Mouse (Mus musculus): ENCODE data around the gene Ccdc173. TPM values are rescaled to one million over a fixed set of nuclear protein-coding genes. Genes with fewer than 3 reads are reported as not detected.

Ccdc173 gene
- total and polyA plus RNA-seq, 2 experiments from 2014 or later: 1.2 to 2.8 TPM

DNA sequence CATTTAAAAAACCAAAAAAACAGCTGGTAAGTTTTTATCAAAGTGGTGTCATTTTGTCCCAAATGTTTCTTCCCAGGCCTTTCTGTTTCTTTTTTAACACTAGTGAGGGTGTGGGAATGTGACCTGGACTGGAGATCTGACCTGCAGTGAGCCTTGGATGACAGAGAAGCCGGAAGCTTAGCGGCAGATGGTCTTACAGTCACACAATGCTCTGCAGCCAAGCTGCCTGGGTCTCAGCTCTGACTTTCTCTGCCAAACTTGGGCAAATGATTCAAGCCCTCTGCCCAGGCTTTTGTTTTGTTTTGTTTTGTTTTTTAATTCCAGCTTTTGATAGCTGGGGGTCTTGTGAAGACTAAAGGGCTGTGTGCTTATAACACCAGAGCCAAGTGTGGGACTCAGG, 37.0 kb upstream of the Ccdc173 start:
- no peak for TF ChIP-seq CTCF (IDR thresholded peaks at IDR 0.05; ENCODE audit: low read depth)
- H3K4me3 ChIP-seq (ENCODE audit: low read depth, low read length): no peak overlapping the region
- no peak overlapping the region for H3K9ac ChIP-seq
- no peaks in the 10 kb centered on the region for H3K9me3 ChIP-seq (ENCODE audit: low read length)
- DNase-seq: peak; percentile 18
- H3K36me3 ChIP-seq (ENCODE audit: insufficient read depth): peaks cover 34% of the 10 kb centered on the region
- 38% methylated on average over 2 of the region's 2 CpGs for WGBS
- H3K27ac ChIP-seq (ENCODE audit: low read depth, low read length): no peak overlapping the region
- no peak for ATAC-seq
- H3K4me2 ChIP-seq (ENCODE audit: low read depth): no peak overlapping the region
- H3K4me1 ChIP-seq (ENCODE audit: insufficient read depth): peaks cover 33% of the 10 kb centered on the region
- no peaks in the 10 kb centered on the region for H3K27me3 ChIP-seq (ENCODE audit: insufficient read depth, low read length)

GRCm38 (mm10) chr2:69825898-69826297, 36.5 kb upstream of the Ccdc173 start:
- Histone ChIP-seq H3K9ac (no peak overlapping the region), H3K4me1 (ENCODE audit: insufficient read depth) (peaks cover 33% of the 10 kb centered on the region), H3K4me3 (ENCODE audit: low read depth, low read length) (no peak overlapping the region), H3K27ac (ENCODE audit: low read depth, low read length) (peak overlapping the region; percentile 29; the same call in 1 of the 2 replicates), H3K36me3 (ENCODE audit: insufficient read depth) (peaks cover 29% of the 10 kb centered on the region), H3K9me3 (ENCODE audit: low read length) (no peaks in the 10 kb centered on the region), H3K4me2 (ENCODE audit: low read depth) (no peak overlapping the region), H3K27me3 (ENCODE audit: insufficient read depth, low read length) (no peaks in the 10 kb centered on the region)
- 67% methylated on average over 10 of the region's 10 CpGs for WGBS
- no peak for TF ChIP-seq CTCF (IDR thresholded peaks at IDR 0.05; ENCODE audit: low read depth)
- ATAC-seq (no peak), DNase-seq (no peak)

- Histone ChIP-seq H3K27me3 (ENCODE audit: insufficient read depth, low read length) (no peaks in the 10 kb centered on the region), H3K9me3 (ENCODE audit: low read length) (no peaks in the 10 kb centered on the region), H3K4me3 (ENCODE audit: low read depth, low read length) (peak overlapping the region; percentile 89), H3K4me1 (ENCODE audit: insufficient read depth) (peaks cover 33% of the 10 kb centered on the region), H3K27ac (ENCODE audit: low read depth, low read length) (peak overlapping the region; percentile 98), H3K9ac (peak overlapping the region; percentile 95), H3K36me3 (ENCODE audit: insufficient read depth) (0 out of 2 replicates have a peak, but pooled peaks cover 7% of the 10 kb centered on the region), H3K4me2 (ENCODE audit: low read depth) (peak overlapping the region; percentile 67)
- TF ChIP-seq CTCF (IDR thresholded peaks at IDR 0.05; ENCODE audit: low read depth): no peak
- 2% methylated on average over 45 of the region's 45 CpGs for WGBS
- peak; percentile 82 for ATAC-seq
- peak; percentile 79 for DNase-seq
These were observed 33.8 kb upstream of the Ccdc173 start for GRCm38 (mm10) chr2:69823129-69823677.

DNA sequence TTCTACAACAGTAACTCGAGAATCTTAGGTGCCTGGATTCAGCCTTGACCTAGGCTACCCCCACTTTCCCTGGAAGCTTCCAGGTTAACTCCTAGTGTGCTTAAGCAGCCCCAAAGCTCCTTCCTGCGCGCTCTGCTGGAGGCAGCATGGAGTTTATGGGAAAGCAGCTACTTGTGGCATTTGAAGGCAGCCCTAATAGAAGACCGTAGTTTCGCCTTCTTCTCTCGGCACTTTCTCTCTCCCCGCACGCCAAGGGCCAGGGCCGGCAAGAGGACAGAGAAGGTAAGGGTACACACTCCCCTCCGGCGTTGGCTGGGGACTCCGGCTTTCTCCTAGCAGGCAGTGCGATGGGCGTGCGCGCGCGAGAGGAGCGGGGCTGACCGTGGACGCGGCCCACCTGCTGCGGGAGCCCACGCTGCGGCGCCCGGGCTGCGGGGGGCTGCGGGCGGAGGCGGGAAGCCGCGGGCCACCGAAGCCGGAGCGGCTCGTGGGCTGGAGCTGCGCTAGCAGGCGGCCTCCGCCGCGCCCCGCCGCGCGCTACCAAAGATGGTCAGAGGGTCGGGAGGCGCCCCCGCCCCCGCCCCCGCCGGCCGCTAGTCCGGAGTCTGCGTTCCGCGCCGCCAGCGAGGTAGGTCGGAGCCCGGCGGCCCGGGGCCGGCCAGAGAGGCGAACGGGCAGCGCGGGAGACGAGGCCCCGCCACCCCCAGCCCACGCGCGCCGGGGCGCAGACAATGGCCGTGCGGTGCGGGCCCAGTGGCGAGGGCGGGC, 33.2 kb upstream of the Ccdc173 start:
- peak overlapping the region; percentile 67 for H3K4me2 ChIP-seq (ENCODE audit: low read depth)
- H3K9ac ChIP-seq: peak overlapping the region; percentile 95
- under 1% methylated on average over 50 of the region's 80 CpGs for WGBS
- H3K4me3 ChIP-seq (ENCODE audit: low read depth, low read length): peak overlapping the region; percentile 89
- TF ChIP-seq CTCF (IDR thresholded peaks at IDR 0.05; ENCODE audit: low read depth): peak; percentile 54
- DNase-seq (peak; percentile 75), ATAC-seq (peak; percentile 81)
- H3K27ac ChIP-seq (ENCODE audit: low read depth, low read length): peak overlapping the region; percentile 98
- H3K4me1 ChIP-seq (ENCODE audit: insufficient read depth): peaks cover 33% of the 10 kb centered on the region
- H3K9me3 ChIP-seq (ENCODE audit: low read length): no peaks in the 10 kb centered on the region
- no peaks in the 10 kb centered on the region for H3K27me3 ChIP-seq (ENCODE audit: insufficient read depth, low read length)
- 0 out of 2 replicates have a peak, but pooled peaks cover 7% of the 10 kb centered on the region for H3K36me3 ChIP-seq (ENCODE audit: insufficient read depth)

DNA sequence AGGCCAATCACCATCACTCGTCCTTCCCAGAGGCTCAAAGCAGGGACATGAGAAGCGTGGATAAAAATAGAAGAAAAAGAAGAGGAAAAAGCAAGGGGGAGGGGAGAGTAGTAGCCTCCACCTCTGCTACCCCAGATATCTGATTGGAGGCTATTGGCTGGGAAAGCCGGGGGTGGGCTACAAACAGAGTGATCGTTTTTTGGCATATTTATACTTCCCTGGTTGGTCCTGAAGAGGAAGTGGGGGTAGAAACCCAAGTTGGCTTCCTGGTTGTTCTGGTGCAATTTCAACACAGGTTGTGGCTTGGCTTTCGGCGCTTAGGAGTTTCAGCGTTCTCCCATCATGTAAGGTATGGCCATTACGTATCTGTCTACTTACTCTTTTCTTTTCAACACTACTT, 32.3 kb upstream of the Ccdc173 start, which contains the start of gene Klhl23:
Gene Klhl23 (plus strand): TSS at position 234 of the 400 bp plus-strand sequence.
- H3K4me1 ChIP-seq (ENCODE audit: insufficient read depth): peaks cover 33% of the 10 kb centered on the region
- no peaks in the 10 kb centered on the region for H3K9me3 ChIP-seq (ENCODE audit: low read length)
- H3K4me3 ChIP-seq (ENCODE audit: low read depth, low read length): peak within 1 kb of the TSS; percentile 89
- ATAC-seq: no peak
- no peak for DNase-seq
- H3K36me3 ChIP-seq (ENCODE audit: insufficient read depth): 0 out of 2 replicates have a peak, but pooled peaks cover 7% of the 10 kb centered on the region
- H3K27ac ChIP-seq (ENCODE audit: low read depth, low read length): peak within 1 kb of the TSS; percentile 98
- 19% methylated on average over 8 of the region's 8 CpGs for WGBS
- peak within 1 kb of the TSS; percentile 95 for H3K9ac ChIP-seq
- no peak for TF ChIP-seq CTCF (IDR thresholded peaks at IDR 0.05; ENCODE audit: low read depth)
- H3K27me3 ChIP-seq (ENCODE audit: insufficient read depth, low read length): no peaks in the 10 kb centered on the region
- H3K4me2 ChIP-seq (ENCODE audit: low read depth): peak within 1 kb of the TSS; percentile 67

DNA sequence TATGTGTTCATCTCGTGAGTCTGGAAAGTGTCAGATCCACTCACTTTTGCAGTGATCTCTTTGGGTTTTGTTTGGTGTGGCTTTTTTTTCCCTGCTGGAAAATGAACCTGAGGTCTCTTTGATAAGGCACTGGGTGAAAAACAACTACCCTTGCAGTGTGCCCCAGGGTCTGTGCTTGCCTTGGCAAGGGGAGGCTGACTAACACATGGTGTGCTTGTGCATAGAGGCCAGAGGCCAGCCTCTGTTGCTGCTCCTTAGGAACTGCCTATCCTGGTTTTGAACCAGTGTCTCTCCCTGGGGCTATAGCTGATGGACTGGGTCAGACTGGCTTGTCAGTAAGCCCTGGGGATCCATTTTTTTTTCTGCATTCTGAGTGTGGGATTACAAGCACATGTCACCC, 30.8 kb upstream of the Ccdc173 start:
- Histone ChIP-seq H3K9ac (no peak overlapping the region), H3K4me2 (ENCODE audit: low read depth) (no peak overlapping the region), H3K27ac (ENCODE audit: low read depth, low read length) (no peak overlapping the region), H3K27me3 (ENCODE audit: insufficient read depth, low read length) (no peaks in the 10 kb centered on the region), H3K4me3 (ENCODE audit: low read depth, low read length) (no peak overlapping the region), H3K9me3 (ENCODE audit: low read length) (no peaks in the 10 kb centered on the region), H3K4me1 (ENCODE audit: insufficient read depth) (peaks cover 24% of the 10 kb centered on the region), H3K36me3 (ENCODE audit: insufficient read depth) (0 out of 2 replicates have a peak, but pooled peaks cover 7% of the 10 kb centered on the region)
- no peak for TF ChIP-seq CTCF (IDR thresholded peaks at IDR 0.05; ENCODE audit: low read depth)
- 61% methylated on average over 1 of the region's 1 CpGs for WGBS
- DNase-seq (no peak), ATAC-seq (no peak)
